8 mouse cellular contexts compared by ENCODE assay signal in the genomic region with DNA sequence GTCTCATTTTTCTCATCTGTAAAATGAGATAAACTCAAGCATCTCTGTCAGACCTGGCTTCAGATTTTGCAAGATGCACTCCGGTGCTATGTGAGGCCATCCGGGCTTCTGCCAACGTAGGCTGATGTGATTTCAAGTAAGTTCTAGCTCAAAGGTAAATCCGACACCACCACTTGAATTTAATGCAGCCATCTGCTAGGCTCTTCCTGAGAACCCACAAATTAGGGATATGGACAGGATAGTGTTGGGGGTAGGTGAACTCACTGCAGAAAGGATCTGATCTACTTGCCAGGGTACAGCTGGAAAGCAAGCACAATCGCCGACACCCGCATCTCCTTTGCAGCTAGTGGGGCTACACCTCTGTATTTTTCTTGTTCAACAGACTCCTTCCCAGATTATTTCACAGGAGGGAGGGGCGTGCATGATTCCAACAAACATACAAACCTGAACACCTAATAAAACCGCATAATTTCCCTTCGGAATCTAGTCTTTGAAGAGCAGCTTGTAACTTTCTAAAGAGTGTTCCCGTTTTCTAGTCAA. TPM values are rescaled to one million over a fixed set of nuclear protein-coding genes. Genes with fewer than 3 reads are reported as not detected.
DNase-seq lines count a peak whose midpoint lies in the region; ATAC-seq lines count a peak whose summit lies in the region.

No protein-coding gene starts in this region.

- peak overlapping the region; percentile 95 for H3K9ac ChIP-seq in kidney, embryonic 15.5 days
- peak overlapping the region; percentile 89 for H3K9ac ChIP-seq in hindbrain, embryonic 12.5 days
- H3K9ac ChIP-seq in midbrain, embryonic 12.5 days (replicated peaks): peak overlapping the region; percentile 92

- no peaks in the 10 kb centered on the region for H3K9me3 ChIP-seq in kidney, embryonic 15.5 days (replicated peaks)
- H3K9me3 ChIP-seq in hindbrain, embryonic 12.5 days (replicated peaks): no peaks in the 10 kb centered on the region
- no peaks in the 10 kb centered on the region for H3K9me3 ChIP-seq in midbrain, embryonic 12.5 days

- WGBS in kidney, embryonic 15.5 days: 6% methylated on average over 11 of the region's 11 CpGs
- 11% methylated on average over 11 of the region's 11 CpGs for WGBS in hindbrain, embryonic 12.5 days
- 9% methylated on average over 11 of the region's 11 CpGs for WGBS in midbrain, embryonic 12.5 days

- 0 out of 2 replicates have a peak, but pooled peaks cover 3% of the 10 kb centered on the region for H3K27me3 ChIP-seq in kidney, embryonic 15.5 days
- no peaks in the 10 kb centered on the region for H3K27me3 ChIP-seq in hindbrain, embryonic 12.5 days
- no peaks in the 10 kb centered on the region; the same call in 1 of the 2 replicates for H3K27me3 ChIP-seq in midbrain, embryonic 12.5 days

- DNase-seq in kidney, postnatal 4 days: no peak
- no peak for DNase-seq in spleen, postnatal 14 days (ENCODE audit: low spot score in 2 of 2)
- DNase-seq in layer of hippocampus, postnatal 14 days (ENCODE audit: low spot score in 2 of 2): no peak
- DNase-seq in cerebellum, postnatal 10 days: no peak

- ATAC-seq in kidney, embryonic 15.5 days (replicated peaks; ENCODE audit: low FRiP score): peak; percentile 36
- peak; percentile 59 for ATAC-seq in hindbrain, embryonic 12.5 days (ENCODE audit: low FRiP score)
- ATAC-seq in midbrain, embryonic 12.5 days (ENCODE audit: low FRiP score, low read depth): peak; percentile 38

- H3K4me1 ChIP-seq in kidney, embryonic 15.5 days: peaks cover 14% of the 10 kb centered on the region
- H3K4me1 ChIP-seq in brown adipose tissue, adult 24 weeks (ENCODE audit: control insufficient read depth, insufficient read depth, insufficient read length, low read length): peaks cover 10% of the 10 kb centered on the region
- H3K4me1 ChIP-seq in hindbrain, embryonic 12.5 days: peaks cover 21% of the 10 kb centered on the region
- H3K4me1 ChIP-seq in midbrain, embryonic 12.5 days: peaks cover 18% of the 10 kb centered on the region

- H3K36me3 ChIP-seq in kidney, embryonic 15.5 days: peaks cover 25% of the 10 kb centered on the region
- peaks cover 22% of the 10 kb centered on the region for H3K36me3 ChIP-seq in hindbrain, embryonic 12.5 days
- H3K36me3 ChIP-seq in midbrain, embryonic 12.5 days: peaks cover 30% of the 10 kb centered on the region

- H3K4me2 ChIP-seq in kidney, embryonic 15.5 days: peak overlapping the region; percentile 72
- peak overlapping the region; percentile 83 for H3K4me2 ChIP-seq in hindbrain, embryonic 12.5 days (replicated peaks)
- peak overlapping the region; percentile 77 for H3K4me2 ChIP-seq in midbrain, embryonic 12.5 days (replicated peaks)

- peak overlapping the region; percentile 84 for H3K4me3 ChIP-seq in kidney, embryonic 15.5 days (replicated peaks)
- H3K4me3 ChIP-seq in brown adipose tissue, adult 24 weeks (ENCODE audit: insufficient read depth, low read depth, low read length): peak overlapping the region; percentile 57
- peak overlapping the region; percentile 75 for H3K4me3 ChIP-seq in hindbrain, embryonic 12.5 days
- H3K4me3 ChIP-seq in midbrain, embryonic 12.5 days: peak overlapping the region; percentile 79

- H3K27ac ChIP-seq in kidney, embryonic 15.5 days: peak overlapping the region; percentile 20; the same call in 1 of the 2 replicates
- H3K27ac ChIP-seq in brown adipose tissue, adult 24 weeks (replicated peaks; ENCODE audit: low read depth, low read length): 0 out of 2 replicates have a peak overlapping the region, but pooled peaks have one; percentile 12
- peak overlapping the region; percentile 86 for H3K27ac ChIP-seq in hindbrain, embryonic 12.5 days
- H3K27ac ChIP-seq in midbrain, embryonic 12.5 days (replicated peaks): peak overlapping the region; percentile 77

RNA-seq across cellular contexts. Expression of a gene that starts 0.5 kb away (rescaled TPM):
- polyA plus RNA-seq in kidney, embryonic 15.5 days (2015; fragmentation: Nextera tagmentation; extraction: Ambion mirVana): 299 and 307 TPM in 2 replicates
- polyA plus RNA-seq in brown adipose tissue, adult 24 weeks (2012; ENCODE audit: insufficient read depth, insufficient read length, missing spikeins): 25.3 and 30.1 TPM in 2 replicates
- 239 and 240 TPM in 2 replicates for polyA plus RNA-seq in hindbrain, embryonic 12.5 days (2016; fragmentation: Nextera tagmentation; extraction: Ambion mirVana)
- 261 and 262 TPM in 2 replicates for polyA plus RNA-seq in midbrain, embryonic 12.5 days (2016; fragmentation: Nextera tagmentation; extraction: Ambion mirVana)
- 100 to 1,000 TPM; 104 TPM for total RNA-seq in layer of hippocampus, postnatal 14 days (2021)

RNA-seq across cellular contexts. Expression of a gene that starts 0.7 kb away (rescaled TPM):
- 0.90 and 1.3 TPM in 2 replicates for polyA plus RNA-seq in kidney, embryonic 15.5 days (2015; fragmentation: Nextera tagmentation; extraction: Ambion mirVana)
- polyA plus RNA-seq in brown adipose tissue, adult 24 weeks (2012; ENCODE audit: insufficient read depth, insufficient read length, missing spikeins): 2.6 TPM in 1 of 2 replicates, not detected in the other
- 18.1 and 23.7 TPM in 2 replicates for polyA plus RNA-seq in hindbrain, embryonic 12.5 days (2016; fragmentation: Nextera tagmentation; extraction: Ambion mirVana)
- polyA plus RNA-seq in midbrain, embryonic 12.5 days (2016; fragmentation: Nextera tagmentation; extraction: Ambion mirVana): 3.2 and 4.1 TPM in 2 replicates
- total RNA-seq in layer of hippocampus, postnatal 14 days (2021): 1 to 10 TPM; 2.8 to 3.4 TPM

RNA-seq across cellular contexts. Expression of a gene that starts 11.2 kb away (rescaled TPM):
- 29.2 and 39.2 TPM in 2 replicates for polyA plus RNA-seq in kidney, embryonic 15.5 days (2015; fragmentation: Nextera tagmentation; extraction: Ambion mirVana)
- polyA plus RNA-seq in brown adipose tissue, adult 24 weeks (2012; ENCODE audit: insufficient read depth, insufficient read length, missing spikeins): 32.6 and 33.2 TPM in 2 replicates
- 42.2 and 46.7 TPM in 2 replicates for polyA plus RNA-seq in hindbrain, embryonic 12.5 days (2016; fragmentation: Nextera tagmentation; extraction: Ambion mirVana)
- polyA plus RNA-seq in midbrain, embryonic 12.5 days (2016; fragmentation: Nextera tagmentation; extraction: Ambion mirVana): 40.3 and 48.0 TPM in 2 replicates
- 100 to 1,000 TPM; 128 to 141 TPM for total RNA-seq in layer of hippocampus, postnatal 14 days (2021)

RNA-seq across cellular contexts. Expression of a gene that starts 48.6 kb away (rescaled TPM):
- polyA plus RNA-seq in kidney, embryonic 15.5 days (2015; fragmentation: Nextera tagmentation; extraction: Ambion mirVana): not detected in 2 replicates
- not detected in 2 replicates for polyA plus RNA-seq in brown adipose tissue, adult 24 weeks (2012; ENCODE audit: insufficient read depth, insufficient read length, missing spikeins)
- not detected in 2 replicates for polyA plus RNA-seq in hindbrain, embryonic 12.5 days (2016; fragmentation: Nextera tagmentation; extraction: Ambion mirVana)
- polyA plus RNA-seq in midbrain, embryonic 12.5 days (2016; fragmentation: Nextera tagmentation; extraction: Ambion mirVana): not detected in 2 replicates
- not detected for total RNA-seq in layer of hippocampus, postnatal 14 days (2021)

RNA-seq across cellular contexts. Expression of a gene that starts 56.3 kb away (rescaled TPM):
- polyA plus RNA-seq in kidney, embryonic 15.5 days (2015; fragmentation: Nextera tagmentation; extraction: Ambion mirVana): 0.27 and 0.77 TPM in 2 replicates
- not detected in 2 replicates for polyA plus RNA-seq in brown adipose tissue, adult 24 weeks (2012; ENCODE audit: insufficient read depth, insufficient read length, missing spikeins)
- polyA plus RNA-seq in hindbrain, embryonic 12.5 days (2016; fragmentation: Nextera tagmentation; extraction: Ambion mirVana): 0.26 TPM in 1 of 2 replicates, not detected in the other
- not detected in 2 replicates for polyA plus RNA-seq in midbrain, embryonic 12.5 days (2016; fragmentation: Nextera tagmentation; extraction: Ambion mirVana)
- total RNA-seq in layer of hippocampus, postnatal 14 days (2021): not detected

Comparison
In these comparisons a context has a peak if more than half of its experiments do, and no peak if none do; other contexts are left out.
1. H3K27ac ChIP-seq: peak in every context shown above with its lines; median percentile 86 in hindbrain, embryonic 12.5 days; 77 in midbrain, embryonic 12.5 days; 20 in kidney, embryonic 15.5 days; 12 in brown adipose tissue, adult 24 weeks.